Mouse (Mus musculus): ENCODE measurements around the gene Gm13691. TPM values are rescaled to one million over a fixed set of nuclear protein-coding genes. Genes with fewer than 3 reads are reported as not detected.
"Not testable (repeated sequence)": the region's sequence is repeated elsewhere in the genome, so short reads cannot be mapped to it uniquely, and the experiment has no call there.

Gene Gm13691
- total RNA-seq, 2 experiments from 2014 or later = 2.0 to 2.1 TPM

GRCm38 (mm10) chr2:84014572-84014971 lies 24.2 kb downstream of the Gm13691 start:
- H3K27ac ChIP-seq = no peak overlapping the region
- H3K4me3 ChIP-seq = no peak overlapping the region
- DNase-seq (ENCODE audit: low spot score in 2 of 2) = no peak
- TF ChIP-seq CTCF (conservative IDR thresholded peaks at IDR 0.05) = no peak

- not testable (repeated sequence) for H3K4me3 ChIP-seq; DNase-seq (ENCODE audit: low spot score in 2 of 2); H3K27ac ChIP-seq
These were observed 25.9 kb downstream of the Gm13691 start for GRCm38 (mm10) chr2:84016291-84016690.

DNA sequence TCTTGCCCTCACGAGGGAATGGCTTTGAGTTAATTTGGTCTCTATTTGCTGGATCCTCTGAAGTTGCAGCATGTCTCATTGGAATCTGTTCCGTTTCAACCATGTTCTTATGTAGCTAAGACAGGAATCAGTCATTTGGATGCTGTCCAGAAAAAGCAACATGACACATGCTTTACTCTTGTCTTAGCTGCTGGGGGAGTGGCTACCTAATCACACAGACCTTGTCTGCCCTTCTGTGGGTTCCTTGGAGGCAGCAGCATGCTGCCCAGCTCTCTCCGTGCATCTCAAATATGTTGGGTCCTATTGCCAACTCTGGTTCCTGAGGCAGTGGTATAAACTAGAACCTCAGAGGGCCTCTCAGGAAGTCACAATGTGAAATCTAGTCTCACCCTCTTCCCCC lies 28.0 kb downstream of the Gm13691 start:
- Histone ChIP-seq H3K27ac (no peak overlapping the region), H3K4me3 (no peak overlapping the region)
- no peak for DNase-seq (ENCODE audit: low spot score in 2 of 2)
- no peak for TF ChIP-seq CTCF (conservative IDR thresholded peaks at IDR 0.05)

GRCm38 (mm10) chr2:84019519-84020305 lies 29.4 kb downstream of the Gm13691 start:
- Histone ChIP-seq H3K27ac (no peak overlapping the region), H3K4me3 (no peak overlapping the region)
- no peak for TF ChIP-seq CTCF (conservative IDR thresholded peaks at IDR 0.05)
- no peak for DNase-seq (ENCODE audit: low spot score in 2 of 2)

DNA sequence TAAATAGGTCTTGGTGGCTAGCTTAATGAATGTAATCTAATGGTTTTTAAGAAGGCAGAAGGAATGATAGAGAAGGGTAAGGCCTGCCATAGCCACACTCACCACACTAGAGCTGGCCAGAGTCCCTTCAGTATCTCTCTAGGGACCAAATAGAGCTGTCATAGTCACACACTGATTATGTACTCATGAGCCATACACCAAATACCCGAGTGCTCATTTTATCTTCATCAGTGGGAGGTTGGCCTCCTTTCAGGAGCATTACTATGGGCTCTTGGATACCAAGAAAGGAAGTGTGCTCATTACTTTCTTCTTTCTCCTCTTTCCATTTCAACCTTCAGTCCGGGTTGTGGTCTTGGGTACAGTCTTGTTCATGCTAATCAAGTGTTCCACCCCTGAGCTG lies 31.6 kb downstream of the Gm13691 start:
- no peak for TF ChIP-seq CTCF (conservative IDR thresholded peaks at IDR 0.05)

GRCm38 (mm10) chr2:84022905-84023304 lies 32.6 kb downstream of the Gm13691 start:
- 0 out of 2 replicates have a peak overlapping the region, but pooled peaks have one; percentile 0 for H3K27ac ChIP-seq
- no peak for DNase-seq (ENCODE audit: low spot score in 2 of 2)
- H3K4me3 ChIP-seq = no peak overlapping the region
- no peak for TF ChIP-seq CTCF (conservative IDR thresholded peaks at IDR 0.05)

More for the DNA sequence above, 31.6 kb downstream of the Gm13691 start:
- H3K27ac ChIP-seq = no peak overlapping the region
- H3K4me3 ChIP-seq = no peak overlapping the region
- DNase-seq (ENCODE audit: low spot score in 2 of 2) = no peak

DNA sequence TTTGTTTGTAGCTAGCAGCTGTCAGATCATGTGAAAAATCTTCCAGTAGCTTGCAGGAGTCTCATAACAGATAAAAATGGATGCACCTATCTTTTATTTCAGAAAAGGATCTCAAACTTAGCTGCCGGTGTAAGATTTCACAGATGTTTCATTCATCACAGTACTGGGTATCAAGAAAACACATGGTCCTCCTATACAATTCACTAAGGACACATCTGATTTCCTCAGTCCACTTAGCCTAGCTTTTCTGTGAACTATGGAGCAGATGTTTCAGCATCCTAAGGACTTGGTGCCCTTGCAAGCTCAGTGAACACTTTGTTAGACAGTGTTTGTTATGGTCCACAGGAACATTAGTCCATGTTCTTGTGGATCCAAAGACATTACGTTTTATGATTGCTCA lies 33.0 kb downstream of the Gm13691 start:
- TF ChIP-seq CTCF (conservative IDR thresholded peaks at IDR 0.05) = no peak
- Histone ChIP-seq H3K27ac (0 out of 2 replicates have a peak overlapping the region, but pooled peaks have one; percentile 0), H3K4me3 (no peak overlapping the region)
- no peak for DNase-seq (ENCODE audit: low spot score in 2 of 2)

- Histone ChIP-seq H3K27ac (peak overlapping the region; percentile 64; the same call in 1 of the 2 replicates), H3K4me3 (no peak overlapping the region)
- TF ChIP-seq CTCF (conservative IDR thresholded peaks at IDR 0.05) = no peak
- DNase-seq (ENCODE audit: low spot score in 2 of 2) = peak in 1 of 2 experiments; percentile 26
These were observed 34.9 kb downstream of the Gm13691 start for GRCm38 (mm10) chr2:84025217-84025616.

DNA sequence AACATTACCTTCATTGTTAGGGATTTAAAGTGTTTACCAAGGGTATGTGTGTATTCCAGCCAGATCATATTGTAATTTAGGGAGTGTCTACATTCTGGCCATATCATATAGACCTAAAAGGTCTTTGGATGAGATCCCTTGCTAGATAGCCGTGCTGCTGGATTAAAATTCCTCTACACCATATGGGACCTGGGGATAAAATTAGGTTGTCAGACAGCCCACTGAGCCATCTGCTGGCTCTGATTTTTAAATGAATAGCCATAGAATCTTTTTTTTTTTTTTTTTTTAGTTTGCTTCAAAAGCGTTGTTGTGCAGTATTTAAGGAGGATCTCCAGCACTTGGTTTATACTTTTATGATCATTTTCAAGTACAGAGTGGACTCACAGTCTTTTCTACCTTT lies 42.2 kb downstream of the Gm13691 start:
- no peak for DNase-seq (ENCODE audit: low spot score in 2 of 2)
- Histone ChIP-seq H3K4me3 (no peak overlapping the region), H3K27ac (no peak overlapping the region)
- TF ChIP-seq CTCF (conservative IDR thresholded peaks at IDR 0.05) = no peak

- TF ChIP-seq CTCF (conservative IDR thresholded peaks at IDR 0.05) = no peak
- DNase-seq (ENCODE audit: low spot score in 2 of 2) = no peak
- no peak overlapping the region for H3K4me3 ChIP-seq
- H3K27ac ChIP-seq = no peak overlapping the region
These were observed 45.6 kb downstream of the Gm13691 start for GRCm38 (mm10) chr2:84035997-84036396.

DNA sequence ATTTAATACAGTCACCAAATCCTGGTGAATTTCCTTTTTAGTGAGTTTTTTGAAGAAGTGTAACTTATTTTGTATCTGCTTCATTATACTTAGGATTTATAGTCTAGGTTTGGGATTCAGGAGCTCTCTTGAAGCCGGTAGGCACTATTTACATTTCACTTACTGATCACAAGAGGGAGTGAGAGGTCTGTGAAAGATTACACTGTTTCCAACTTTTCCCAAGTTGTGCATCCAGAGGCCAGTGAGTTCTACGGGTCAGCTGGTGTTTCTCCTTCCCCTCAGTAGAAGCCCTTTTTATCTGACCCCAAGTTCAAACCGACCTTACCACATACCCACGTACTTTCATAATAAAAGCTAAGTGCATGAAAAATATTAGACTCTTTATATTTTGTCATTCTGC lies 47.0 kb downstream of the Gm13691 start:
- no peak overlapping the region for H3K4me3 ChIP-seq
- peak; percentile 76 for TF ChIP-seq CTCF (conservative IDR thresholded peaks at IDR 0.05)
- no peak for DNase-seq (ENCODE audit: low spot score in 2 of 2)
- H3K27ac ChIP-seq = no peak overlapping the region

DNA sequence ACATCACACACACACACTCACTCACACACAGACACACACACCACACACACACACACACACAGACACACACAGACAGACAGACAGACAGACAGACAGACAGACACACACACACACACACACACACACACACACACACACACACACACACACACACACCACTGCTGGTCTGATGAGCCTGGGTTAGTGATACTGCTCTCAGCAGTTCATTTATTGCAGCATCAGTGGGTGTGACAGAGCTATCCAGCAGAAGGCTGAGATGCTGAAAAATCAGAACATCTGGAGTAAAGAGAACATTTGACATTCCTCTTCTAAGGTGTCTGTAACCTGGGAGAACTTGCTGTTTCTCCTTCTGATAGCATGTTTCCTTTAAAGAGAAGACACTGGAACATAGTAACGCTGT lies 47.6 kb downstream of the Gm13691 start:
- not testable (repeated sequence) for H3K4me3 ChIP-seq; DNase-seq (ENCODE audit: low spot score in 2 of 2); H3K27ac ChIP-seq

- Histone ChIP-seq H3K4me3 (no peak overlapping the region), H3K27ac (no peak overlapping the region)
- TF ChIP-seq CTCF (conservative IDR thresholded peaks at IDR 0.05) = no peak
- no peak for DNase-seq (ENCODE audit: low spot score in 2 of 2)
These were observed 48.9 kb downstream of the Gm13691 start for GRCm38 (mm10) chr2:84039277-84039676.

Other genes with a start within 250 kb of the Gm13691 start
- 100 to 1,000 TPM; 196 to 206 TPM for gene Fam171b, start 177.9 kb upstream of the Gm13691 start, total RNA-seq (2021)
- not detected for gene Zswim2, start 49.3 kb upstream of the Gm13691 start, total RNA-seq (2021)
- 1 to 10 TPM; 2.0 to 2.1 TPM for gene Gm13698, start 34.9 kb upstream of the Gm13691 start, total RNA-seq (2021)
- gene Gm13693, start 29.1 kb upstream of the Gm13691 start, total RNA-seq (2021) = 1 to 10 TPM; 2.0 to 2.1 TPM
- not detected for gene Gm13695, start 23.2 kb upstream of the Gm13691 start, total RNA-seq (2021)
- gene Gm13696, start 17.4 kb upstream of the Gm13691 start, total RNA-seq (2021) = 1 to 10 TPM; 2.0 to 2.1 TPM
- 1 to 10 TPM; 2.0 to 2.1 TPM for gene Gm13694, start 11.6 kb upstream of the Gm13691 start, total RNA-seq (2021)
- 1 to 10 TPM; 2.0 to 2.1 TPM for gene Gm13697, start 5.8 kb upstream of the Gm13691 start, total RNA-seq (2021)

Measured in layer of hippocampus, adult 2 months (tissue).